Mouse (Mus musculus) heart, adult 9 months (tissue): ENCODE measurements around the gene Acot1.

Experiments
- DNase-seq, 2 experiments: peaks; one replicate each; pipeline ENCODE4 v3.0.0; 2022; ENCODE audit warnings: low spot score in 2 of 2

Gene Acot1

GRCm38 (mm10) chr12:84063228-84063627 is 53.9 kb downstream of the Acot1 start:
- DNase-seq = no peak

GRCm38 (mm10) chr12:84063833-84064232 is 54.5 kb downstream of the Acot1 start:
- no peak for DNase-seq

- no peak for DNase-seq
Observed at GRCm38 (mm10) chr12:84064621-84065020, 55.3 kb downstream of the Acot1 start.

GRCm38 (mm10) chr12:84067752-84068151 is 58.5 kb downstream of the Acot1 start:
- no peak for DNase-seq
